Mouse (Mus musculus) left cerebral cortex, adult 8-10 months (tissue): ENCODE measurements at regions not wholly inside any gene's neighbourhood (a gene's known extent, or its start where the extent isn't known, plus 50 kb on each side); places are given as distances from the start of the nearest gene placed in this dataset.
A peak's percentile ranks its signal among the peaks of the same experiment; 100 is the strongest.

Experiments used
- DNase-seq, 2 experiments: peaks; one replicate each; pipeline ENCODE4 v3.0.0; 2022; ENCODE audit warnings: low spot score in 2 of 2

DNA sequence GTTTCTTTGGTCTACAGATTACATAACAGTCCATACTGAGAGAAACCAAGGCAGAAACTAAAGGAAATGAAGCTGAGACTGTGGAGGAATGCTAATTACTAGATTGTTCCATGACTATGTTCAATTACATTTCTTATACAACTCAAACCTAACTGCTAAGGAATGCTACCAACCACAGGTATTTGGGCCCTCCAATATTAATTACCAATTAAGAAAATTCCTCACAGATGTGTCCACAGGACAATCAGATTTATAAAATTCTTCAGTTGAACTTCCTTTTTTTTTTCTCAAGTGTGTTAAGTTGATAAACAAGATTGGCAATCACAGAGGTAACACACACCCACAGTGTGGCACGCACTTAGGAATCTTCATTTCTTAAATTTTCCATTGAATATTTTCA lies 196.8 kb upstream of the A730009L09Rik start:
- no peak for DNase-seq

- DNase-seq = no peak
These were observed 193.4 kb upstream of the A730009L09Rik start for GRCm38 (mm10) chr16:84321569-84321968.

DNA sequence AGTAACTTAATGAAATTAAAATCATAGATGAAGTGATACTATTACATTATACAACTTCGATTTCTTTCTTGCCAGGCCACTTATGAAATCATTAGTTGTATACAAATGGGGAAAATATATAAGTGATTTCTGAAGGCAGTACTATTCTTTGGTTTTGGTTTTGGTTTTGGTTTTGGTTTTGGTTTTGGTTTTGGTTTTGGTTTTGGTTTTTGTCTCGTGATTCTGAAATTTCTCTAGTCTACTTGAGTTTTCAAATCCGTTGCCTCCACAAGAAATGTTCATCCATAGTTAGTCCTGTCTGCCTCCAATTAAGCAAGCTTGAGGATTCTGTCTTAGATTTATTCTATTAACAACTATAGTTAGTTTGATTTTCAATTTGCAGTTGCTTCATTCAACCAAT lies 184.6 kb upstream of the A730009L09Rik start:
- no peak for DNase-seq

DNA sequence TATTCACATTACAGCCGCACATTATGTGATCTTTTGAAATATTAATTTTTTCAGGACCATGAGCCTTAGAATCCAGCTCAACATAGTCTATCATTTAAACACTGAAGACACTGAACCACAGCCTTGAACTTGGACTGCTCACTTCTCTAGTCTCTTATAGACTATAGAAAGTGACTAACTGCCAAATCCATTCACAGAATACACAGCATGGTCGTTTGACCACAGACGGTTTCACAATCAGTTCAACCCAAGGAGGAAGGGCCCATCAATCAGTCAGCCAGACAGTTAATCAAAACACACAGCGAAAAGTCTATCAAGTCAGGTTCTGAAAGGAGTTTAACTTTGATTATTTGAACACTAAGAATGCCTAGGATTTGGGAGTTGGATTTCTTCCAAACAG lies 168.8 kb upstream of the A730009L09Rik start:
- no peak for DNase-seq

GRCm38 (mm10) chr16:84355118-84355517 lies 159.8 kb upstream of the A730009L09Rik start:
- peak in 1 of 2 experiments; percentile 19 for DNase-seq

GRCm38 (mm10) chr16:84365969-84366368 lies 149.0 kb upstream of the A730009L09Rik start:
- DNase-seq = peak in 1 of 2 experiments; percentile 15

DNA sequence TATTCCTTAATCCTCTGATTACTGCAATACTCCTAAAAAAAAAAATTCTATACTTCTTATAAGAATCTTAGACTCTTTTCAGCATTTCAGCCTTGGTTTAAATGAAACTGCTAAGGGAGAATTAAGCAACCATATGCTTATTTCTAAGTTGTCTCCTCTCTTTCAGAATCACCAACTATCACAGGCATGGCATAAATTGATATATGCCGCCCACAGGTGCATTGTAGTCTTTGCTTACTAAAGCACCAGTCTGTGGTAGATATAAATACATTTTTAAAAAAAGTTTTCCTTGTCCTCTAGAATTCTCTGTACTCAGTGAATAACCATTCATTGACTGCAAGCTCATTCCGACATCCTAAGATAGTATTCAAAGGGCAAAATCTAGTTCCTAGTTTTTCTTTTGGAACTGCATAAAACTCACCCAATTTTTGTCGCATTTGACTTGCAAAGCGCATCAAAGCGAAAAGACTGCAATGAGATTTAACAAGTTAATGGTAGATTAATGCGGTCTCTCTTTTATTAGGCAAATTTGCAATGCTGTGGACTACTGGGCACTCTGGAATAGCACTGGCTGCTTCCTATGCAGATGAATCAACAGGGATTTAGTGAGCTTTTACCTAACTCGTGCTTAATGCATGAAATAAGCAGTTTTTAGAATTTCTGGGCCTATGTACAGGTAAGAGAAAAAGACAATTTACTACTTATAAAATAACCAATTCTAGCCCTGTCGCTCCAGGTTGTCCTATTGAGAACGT lies 145.8 kb upstream of the A730009L09Rik start:
- no peak for DNase-seq

GRCm38 (mm10) chr16:84378461-84378860 lies 136.5 kb upstream of the A730009L09Rik start:
- no peak for DNase-seq

GRCm38 (mm10) chr16:84391756-84392155 lies 123.2 kb upstream of the A730009L09Rik start:
- DNase-seq = no peak

- DNase-seq = no peak
These were observed 120.0 kb upstream of the A730009L09Rik start for GRCm38 (mm10) chr16:84394895-84395294.

DNA sequence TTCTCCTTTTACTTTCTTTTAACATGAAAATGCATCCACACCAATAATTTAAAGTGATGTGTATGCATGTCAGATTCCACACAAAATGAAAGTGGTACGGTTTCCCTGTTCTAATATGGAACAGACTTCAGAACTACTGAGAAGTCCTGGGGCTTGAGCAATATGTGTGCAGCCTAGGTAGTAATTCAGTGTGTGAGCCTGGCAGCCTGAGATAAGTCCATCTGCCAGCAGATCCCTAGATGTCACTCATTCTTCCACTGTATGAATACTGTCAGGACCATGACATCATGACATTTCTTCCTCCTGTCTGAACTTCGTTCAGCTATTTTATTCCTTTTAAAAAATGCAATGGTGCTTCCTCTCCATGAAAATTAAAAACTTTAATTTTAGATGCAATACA lies 93.3 kb upstream of the A730009L09Rik start:
- no peak for DNase-seq

DNA sequence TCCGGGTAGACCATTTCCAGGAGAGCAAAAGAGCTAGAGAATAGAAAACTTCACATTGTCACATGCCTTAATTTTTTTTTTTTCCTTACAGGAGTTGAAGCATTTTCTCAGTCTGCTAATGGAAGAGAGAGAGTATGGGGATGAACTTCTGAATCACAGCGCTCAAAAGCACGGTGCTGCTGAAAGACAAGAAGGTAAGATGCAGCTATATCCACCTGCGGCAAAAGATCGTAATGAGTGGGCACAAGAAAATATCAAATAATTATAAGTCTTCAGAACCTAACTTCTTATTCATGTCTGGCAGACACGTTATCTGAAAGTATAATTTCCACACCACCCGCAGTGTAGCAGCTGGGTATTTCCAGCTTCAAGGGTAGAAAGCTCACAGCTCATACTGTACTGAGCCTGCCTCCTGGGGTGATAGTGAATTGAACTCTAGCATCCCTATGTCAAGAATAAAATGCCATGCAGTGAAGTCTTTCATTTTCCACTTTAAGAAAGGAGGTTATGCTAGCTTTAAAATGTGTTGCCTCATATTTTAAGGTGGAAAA lies 87.9 kb upstream of the A730009L09Rik start:
- DNase-seq = no peak

DNA sequence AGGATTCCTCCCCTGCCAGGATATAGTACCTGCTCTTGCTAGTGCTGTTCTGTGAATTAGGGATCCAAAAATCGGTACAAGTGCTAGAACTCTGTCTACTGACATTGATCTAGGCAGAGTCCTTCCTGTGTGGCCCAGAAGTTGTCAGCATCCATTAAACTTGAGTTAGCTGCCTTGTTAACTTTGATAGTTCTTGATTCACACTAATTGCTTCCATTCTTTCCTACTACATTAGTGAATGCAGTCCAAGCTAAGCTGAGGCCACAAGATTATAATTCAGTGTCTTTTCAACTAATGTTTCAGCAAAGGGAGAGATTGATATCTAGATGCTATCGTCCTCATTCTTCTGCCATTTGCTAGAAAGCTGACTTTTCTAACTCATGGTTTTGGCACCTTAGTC lies 58.3 kb upstream of the A730009L09Rik start:
- no peak for DNase-seq

- DNase-seq = no peak
These were observed 52.8 kb upstream of the A730009L09Rik start for GRCm38 (mm10) chr16:84462150-84462549.
